Mouse (Mus musculus) E14TG2a.4 (cell line): ENCODE measurements at regions not wholly inside any gene's neighbourhood (a gene's known extent, or its start where the extent isn't known, plus 50 kb on each side); places are given as distances from the start of the nearest gene placed in this dataset.
A peak's percentile ranks its signal among the peaks of the same experiment; 100 is the strongest.
"Not testable (repeated sequence)": the region's sequence is repeated elsewhere in the genome, so short reads cannot be mapped to it uniquely, and the experiment has no call there.

ENCODE experiments used
- H3K27me3 ChIP-seq: 2 replicates; pipeline ENCODE4 v1.6.1; 2014; ENCODE audit warnings: low read length, control low read depth; ENCODE audit not compliant: insufficient read depth
- H3K36me3 ChIP-seq: 2 replicates; pipeline ENCODE4 v1.6.1; 2014; ENCODE audit warnings: low read length, control low read depth; ENCODE audit not compliant: insufficient read depth
- H3K4me1 ChIP-seq: replicated peaks from 2 replicates; pipeline ENCODE4 v1.6.1; 2014; ENCODE audit warnings: low read depth, low read length, control low read depth
- H3K4me3 ChIP-seq: replicated peaks from 2 replicates; pipeline ENCODE4 v1.5.1; 2014; ENCODE audit warnings: mild to moderate bottlenecking, low read length
- H3K9me3 ChIP-seq: 2 replicates; pipeline ENCODE4 v1.6.1; 2014; ENCODE audit warnings: low read length, control low read depth
- CTCF ChIP-seq: conservative IDR thresholded peaks from 2 replicates; pipeline ENCODE4 v1.5.1; 2014; ENCODE audit warnings: low read length
- NANOG ChIP-seq: IDR thresholded peaks from 2 replicates; pipeline ENCODE4 v1.6.1; 2014; ENCODE audit warnings: borderline replicate concordance, low read length, mixed read lengths
- POU5F1 ChIP-seq: IDR thresholded peaks from 2 replicates; pipeline ENCODE4 v1.6.1; 2014; ENCODE audit warnings: low read length, borderline replicate concordance

- Histone ChIP-seq H3K4me1 (no peaks in the 10 kb centered on the region), H3K27me3 (no peaks in the 10 kb centered on the region), H3K36me3 (no peaks in the 10 kb centered on the region), H3K4me3 (no peak overlapping the region), H3K9me3 (peaks cover 77% of the 10 kb centered on the region)
- TF ChIP-seq POU5F1 (no peak), NANOG (no peak), CTCF (no peak)
Observed at GRCm38 (mm10) chr17:13549975-13550895, 195.9 kb downstream of the Tcp10c start.

- peaks cover 72% of the 10 kb centered on the region for H3K9me3 ChIP-seq
- H3K4me1 ChIP-seq, H3K4me3 ChIP-seq, H3K36me3 ChIP-seq, H3K27me3 ChIP-seq: not testable (repeated sequence)
Observed at GRCm38 (mm10) chr17:13550896-13551267, 196.5 kb downstream of the Tcp10c start.

GRCm38 (mm10) chr17:13551693-13552404 is 197.5 kb downstream of the Tcp10c start:
- H3K27me3 ChIP-seq, H3K4me1 ChIP-seq, H3K36me3 ChIP-seq: not testable (repeated sequence)
- peaks cover 71% of the 10 kb centered on the region for H3K9me3 ChIP-seq
- H3K4me3 ChIP-seq = peak overlapping the region; percentile 35

GRCm38 (mm10) chr17:13552840-13553239 is 198.5 kb downstream of the Tcp10c start:
- H3K27me3 ChIP-seq, H3K36me3 ChIP-seq, H3K4me1 ChIP-seq: not testable (repeated sequence)
- Histone ChIP-seq H3K9me3 (peaks cover 61% of the 10 kb centered on the region), H3K4me3 (peak overlapping the region; percentile 11; the same call in 1 of the 2 replicates)

GRCm38 (mm10) chr17:13555311-13556059 is 201.1 kb downstream of the Tcp10c start:
- peaks cover 53% of the 10 kb centered on the region for H3K9me3 ChIP-seq
- not testable (repeated sequence) for H3K27me3 ChIP-seq, H3K36me3 ChIP-seq, H3K4me3 ChIP-seq, H3K4me1 ChIP-seq

- not testable (repeated sequence) for H3K27me3 ChIP-seq, H3K4me1 ChIP-seq, H3K36me3 ChIP-seq, H3K4me3 ChIP-seq
- peaks cover 51% of the 10 kb centered on the region for H3K9me3 ChIP-seq
Observed at GRCm38 (mm10) chr17:13556060-13556660, 201.8 kb downstream of the Tcp10c start.

GRCm38 (mm10) chr17:13558863-13559262 is 201.5 kb upstream of the Afdn start:
- Histone ChIP-seq H3K4me3 (no peak overlapping the region), H3K9me3 (peaks cover 58% of the 10 kb centered on the region), H3K36me3 (no peaks in the 10 kb centered on the region), H3K4me1 (no peaks in the 10 kb centered on the region), H3K27me3 (no peaks in the 10 kb centered on the region)
- TF ChIP-seq NANOG (no peak), CTCF (no peak), POU5F1 (no peak)

GRCm38 (mm10) chr17:13561342-13561741 is 199.0 kb upstream of the Afdn start:
- Histone ChIP-seq H3K27me3 (no peaks in the 10 kb centered on the region), H3K4me1 (no peaks in the 10 kb centered on the region)

GRCm38 (mm10) chr17:13562974-13563373 is 197.4 kb upstream of the Afdn start:
- Histone ChIP-seq H3K36me3 (no peaks in the 10 kb centered on the region), H3K27me3 (no peaks in the 10 kb centered on the region), H3K9me3 (peaks cover 90% of the 10 kb centered on the region), H3K4me3 (no peak overlapping the region), H3K4me1 (no peaks in the 10 kb centered on the region)
- TF ChIP-seq CTCF = no peak
- TF ChIP-seq POU5F1 = no peak
- no peak for TF ChIP-seq NANOG

More at GRCm38 (mm10) chr17:13561342-13561741, 199.0 kb upstream of the Afdn start:
- peaks cover 76% of the 10 kb centered on the region for H3K9me3 ChIP-seq
- no peaks in the 10 kb centered on the region for H3K36me3 ChIP-seq
- TF ChIP-seq POU5F1 = no peak
- no peak for TF ChIP-seq CTCF
- TF ChIP-seq NANOG = no peak
- no peak overlapping the region for H3K4me3 ChIP-seq
